Mouse (Mus musculus): ENCODE data around the gene Tmem192.

- TF ChIP-seq CTCF (IDR thresholded peaks at IDR 0.05; ENCODE audit: low read depth, low read length) (no peak), POLR2A (IDR thresholded peaks at IDR 0.05; ENCODE audit: extremely low read depth, insufficient read depth, low read length) (no peak)
These were observed 21.2 kb upstream of the Tmem192 start for GRCm38 (mm10) chr8:64925762-64926161.
